Mouse (Mus musculus): ENCODE results near the gene Snupn. TPM values are rescaled to one million over a fixed set of nuclear protein-coding genes. Genes with fewer than 3 reads are reported as not detected.

Snupn gene
- polyA plus RNA-seq, 1 experiment, result 7.7 TPM

DNA sequence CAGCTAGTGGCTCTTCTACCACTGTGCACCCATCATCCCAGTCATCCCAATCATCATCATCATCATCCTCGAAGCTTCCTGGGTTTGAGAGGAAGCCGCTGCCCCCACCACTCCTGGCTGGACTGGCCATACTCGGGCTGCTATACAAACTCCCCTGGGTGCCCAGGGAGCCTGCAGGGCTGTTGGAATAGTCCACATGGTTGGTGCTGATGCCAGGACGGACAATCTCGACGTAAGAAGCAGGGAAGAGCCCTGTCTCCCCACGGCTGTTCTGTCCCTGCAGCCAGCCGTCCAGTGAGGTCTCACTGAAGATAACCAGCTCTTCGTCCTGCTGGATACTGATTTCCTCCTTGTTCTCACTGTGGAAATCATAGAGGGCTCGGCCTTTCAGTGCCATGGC lies 24.3 kb upstream of the Snupn start:
- no peaks in the 10 kb centered on the region for H3K27me3 ChIP-seq (ENCODE audit: control insufficient read depth, insufficient read depth, insufficient read length)
- peaks cover 3% of the 10 kb centered on the region for H3K79me3 ChIP-seq (ENCODE audit: low read depth)
- H3K79me2 ChIP-seq (ENCODE audit: control insufficient read depth, insufficient read depth), result peaks cover 48% of the 10 kb centered on the region
- TF ChIP-seq CTCF (IDR thresholded peaks at IDR 0.05; ENCODE audit: control insufficient read depth, insufficient read depth, insufficient read length), result no peak
- no peak for TF ChIP-seq MAX (IDR thresholded peaks at IDR 0.05)
- TF ChIP-seq FOSL1 (IDR thresholded peaks at IDR 0.05; ENCODE audit: insufficient read depth, low read length, poor library complexity, severe bottlenecking), result no peak
- TF ChIP-seq CEBPB (IDR thresholded peaks at IDR 0.05; ENCODE audit: low read depth), result no peak
- TF ChIP-seq USF1 (IDR thresholded peaks at IDR 0.05; ENCODE audit: low read depth), result no peak
- no peak for TF ChIP-seq MYOG (IDR thresholded peaks at IDR 0.05; ENCODE audit: control insufficient read depth, extremely low read depth, insufficient read length)
- no peak for TF ChIP-seq MYOD1 (IDR thresholded peaks at IDR 0.05; ENCODE audit: control insufficient read depth, insufficient read length, low read depth)
- H3K36me3 ChIP-seq (ENCODE audit: control insufficient read depth, insufficient read depth), result peaks cover 12% of the 10 kb centered on the region
- no peak overlapping the region for H3K4me3 ChIP-seq (ENCODE audit: insufficient read depth, poor library complexity, severe bottlenecking)
- no peak overlapping the region for H3ac ChIP-seq (ENCODE audit: control insufficient read depth, insufficient read length, low read depth)

GRCm38 (mm10) chr9:56927191-56928012 lies 23.3 kb upstream of the Snupn start:
- Histone ChIP-seq H3K36me3 (ENCODE audit: control insufficient read depth, insufficient read depth) (peaks cover 4% of the 10 kb centered on the region), H3K4me3 (ENCODE audit: insufficient read depth, poor library complexity, severe bottlenecking) (peak overlapping the region; percentile 49), H3ac (ENCODE audit: control insufficient read depth, insufficient read length, low read depth) (peak overlapping the region; percentile 65), H3K79me3 (ENCODE audit: low read depth) (peaks cover under 1% of the 10 kb centered on the region), H3K27me3 (ENCODE audit: control insufficient read depth, insufficient read depth, insufficient read length) (no peaks in the 10 kb centered on the region), H3K79me2 (ENCODE audit: control insufficient read depth, insufficient read depth) (peaks cover 48% of the 10 kb centered on the region)
- TF ChIP-seq MYOG (IDR thresholded peaks at IDR 0.05; ENCODE audit: control insufficient read depth, extremely low read depth, insufficient read length) (no peak), MYOD1 (IDR thresholded peaks at IDR 0.05; ENCODE audit: control insufficient read depth, insufficient read length, low read depth) (no peak), MAX (IDR thresholded peaks at IDR 0.05) (no peak), FOSL1 (IDR thresholded peaks at IDR 0.05; ENCODE audit: insufficient read depth, low read length, poor library complexity, severe bottlenecking) (no peak), CEBPB (IDR thresholded peaks at IDR 0.05; ENCODE audit: low read depth) (no peak), USF1 (IDR thresholded peaks at IDR 0.05; ENCODE audit: low read depth) (no peak), CTCF (IDR thresholded peaks at IDR 0.05; ENCODE audit: control insufficient read depth, insufficient read depth, insufficient read length) (no peak)

DNA sequence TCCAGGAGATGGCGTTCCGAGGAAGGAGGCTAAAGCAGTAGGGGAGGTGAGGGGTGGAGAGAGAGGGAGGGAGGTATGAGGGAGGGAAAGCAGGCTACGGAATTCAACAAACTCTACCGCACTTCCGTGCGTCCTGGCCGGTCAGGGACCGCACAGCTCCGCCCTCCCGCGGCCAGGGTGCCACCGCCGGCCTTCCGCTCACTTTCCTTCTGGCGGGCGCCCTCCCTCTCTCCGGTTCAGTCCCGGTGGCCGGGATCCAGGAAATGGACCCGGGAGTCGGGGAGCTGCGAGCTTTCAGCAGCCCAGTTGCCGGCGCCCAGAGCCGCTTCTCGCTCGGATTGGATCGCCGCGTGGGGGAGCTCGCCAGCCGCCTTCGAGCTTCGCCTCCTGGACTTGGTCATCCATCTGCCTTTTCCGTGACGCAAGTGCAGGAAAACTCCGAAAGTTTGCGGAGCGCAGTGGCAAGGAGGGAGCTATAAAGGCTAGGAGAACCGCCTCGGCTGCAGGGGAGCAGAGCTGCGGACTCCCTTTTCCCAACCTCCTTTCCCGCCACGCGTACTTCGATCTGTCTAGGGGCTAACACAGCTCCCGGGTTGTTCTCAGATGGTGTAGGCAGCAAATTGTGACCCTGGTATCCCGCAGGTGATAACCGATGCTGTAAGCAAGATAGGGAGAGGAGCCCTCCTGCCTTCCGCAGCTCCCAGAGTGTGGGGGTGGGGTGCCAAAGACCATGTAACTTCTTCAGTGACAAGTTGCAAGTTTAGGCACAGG lies 22.5 kb upstream of the Snupn start, which contains the start of gene Snx33:
Gene Snx33 (minus strand): TSS at position 331 of the 771 bp plus-strand sequence.
- Histone ChIP-seq H3ac (ENCODE audit: control insufficient read depth, insufficient read length, low read depth) (peak within 1 kb of the TSS; percentile 82), H3K4me3 (ENCODE audit: insufficient read depth, poor library complexity, severe bottlenecking) (peak within 1 kb of the TSS; percentile 49), H3K79me2 (ENCODE audit: control insufficient read depth, insufficient read depth) (peaks cover 40% of the 10 kb centered on the region), H3K36me3 (ENCODE audit: control insufficient read depth, insufficient read depth) (no peaks in the 10 kb centered on the region), H3K79me3 (ENCODE audit: low read depth) (no peaks in the 10 kb centered on the region), H3K27me3 (ENCODE audit: control insufficient read depth, insufficient read depth, insufficient read length) (no peaks in the 10 kb centered on the region)
- TF ChIP-seq MYOD1 (IDR thresholded peaks at IDR 0.05; ENCODE audit: control insufficient read depth, insufficient read length, low read depth), result no peak
- peak; percentile 36 for TF ChIP-seq CTCF (IDR thresholded peaks at IDR 0.05; ENCODE audit: control insufficient read depth, insufficient read depth, insufficient read length)
- TF ChIP-seq CEBPB (IDR thresholded peaks at IDR 0.05; ENCODE audit: low read depth), result peak; percentile 42
- TF ChIP-seq MAX (IDR thresholded peaks at IDR 0.05), result no peak
- TF ChIP-seq MYOG (IDR thresholded peaks at IDR 0.05; ENCODE audit: control insufficient read depth, extremely low read depth, insufficient read length), result no peak
- TF ChIP-seq USF1 (IDR thresholded peaks at IDR 0.05; ENCODE audit: low read depth), result no peak

GRCm38 (mm10) chr9:56929496-56929895 lies 21.2 kb upstream of the Snupn start:
- Histone ChIP-seq H3K79me3 (ENCODE audit: low read depth) (no peaks in the 10 kb centered on the region), H3K27me3 (ENCODE audit: control insufficient read depth, insufficient read depth, insufficient read length) (no peaks in the 10 kb centered on the region), H3K36me3 (ENCODE audit: control insufficient read depth, insufficient read depth) (no peaks in the 10 kb centered on the region), H3K4me3 (ENCODE audit: insufficient read depth, poor library complexity, severe bottlenecking) (no peak overlapping the region), H3K79me2 (ENCODE audit: control insufficient read depth, insufficient read depth) (peaks cover 28% of the 10 kb centered on the region), H3ac (ENCODE audit: control insufficient read depth, insufficient read length, low read depth) (no peak overlapping the region)
- TF ChIP-seq FOSL1 (IDR thresholded peaks at IDR 0.05; ENCODE audit: insufficient read depth, low read length, poor library complexity, severe bottlenecking) (no peak), MYOG (IDR thresholded peaks at IDR 0.05; ENCODE audit: control insufficient read depth, extremely low read depth, insufficient read length) (no peak), CEBPB (IDR thresholded peaks at IDR 0.05; ENCODE audit: low read depth) (no peak), USF1 (IDR thresholded peaks at IDR 0.05; ENCODE audit: low read depth) (no peak), MYOD1 (IDR thresholded peaks at IDR 0.05; ENCODE audit: control insufficient read depth, insufficient read length, low read depth) (peak; percentile 7)

- Histone ChIP-seq H3ac (ENCODE audit: control insufficient read depth, insufficient read length, low read depth) (no peak overlapping the region), H3K27me3 (ENCODE audit: control insufficient read depth, insufficient read depth, insufficient read length) (no peaks in the 10 kb centered on the region), H3K36me3 (ENCODE audit: control insufficient read depth, insufficient read depth) (no peaks in the 10 kb centered on the region), H3K79me2 (ENCODE audit: control insufficient read depth, insufficient read depth) (peaks cover 22% of the 10 kb centered on the region), H3K79me3 (ENCODE audit: low read depth) (no peaks in the 10 kb centered on the region), H3K4me3 (ENCODE audit: insufficient read depth, poor library complexity, severe bottlenecking) (no peak overlapping the region)
- TF ChIP-seq MYOG (IDR thresholded peaks at IDR 0.05; ENCODE audit: control insufficient read depth, extremely low read depth, insufficient read length) (no peak), FOSL1 (IDR thresholded peaks at IDR 0.05; ENCODE audit: insufficient read depth, low read length, poor library complexity, severe bottlenecking) (no peak), MYOD1 (IDR thresholded peaks at IDR 0.05; ENCODE audit: control insufficient read depth, insufficient read length, low read depth) (no peak), USF1 (IDR thresholded peaks at IDR 0.05; ENCODE audit: low read depth) (no peak), CEBPB (IDR thresholded peaks at IDR 0.05; ENCODE audit: low read depth) (no peak), MAX (IDR thresholded peaks at IDR 0.05) (no peak), CTCF (IDR thresholded peaks at IDR 0.05; ENCODE audit: control insufficient read depth, insufficient read depth, insufficient read length) (no peak)
These were observed 20.1 kb upstream of the Snupn start for GRCm38 (mm10) chr9:56930556-56930955.
